Mouse (Mus musculus) bone marrow, adult 2 months (tissue): ENCODE results near the gene Miga1. TPM values are rescaled to one million over a fixed set of nuclear protein-coding genes. Genes with fewer than 3 reads are reported as not detected.
A peak's percentile ranks its signal among the peaks of the same experiment; 100 is the strongest.
"Not testable (repeated sequence)": the region's sequence is repeated elsewhere in the genome, so short reads cannot be mapped to it uniquely, and the experiment has no call there.

Experiments used
- H3K27ac ChIP-seq: fragments of 200-500 bp; 2 replicates; pipeline ENCODE4 v1.5.1; 2012; ENCODE audit warnings: low read depth, mild to moderate bottlenecking, control low read depth, inconsistent platforms, low read length; ENCODE audit not compliant: control insufficient read depth, poor library complexity, insufficient read depth
- H3K4me1 ChIP-seq: fragments of 200-500 bp; 2 replicates; pipeline ENCODE4 v1.6.1; 2011; ENCODE audit warnings: low read length; ENCODE audit not compliant: control insufficient read depth, insufficient read depth
- H3K4me3 ChIP-seq: fragments of 200-500 bp; replicated peaks from 2 replicates; pipeline ENCODE3; 2011; ENCODE audit warnings: mild to moderate bottlenecking, low read depth, low read length, control low read depth; ENCODE audit not compliant: control insufficient read depth
- CTCF ChIP-seq: fragments of 200-500 bp; IDR thresholded peaks from 2 replicates; pipeline ENCODE4 v1.5.1; 2011; ENCODE audit warnings: low read length, control low read depth; ENCODE audit not compliant: control insufficient read depth, insufficient read depth
- POLR2A ChIP-seq: fragments of 200-500 bp; IDR thresholded peaks from 2 replicates; pipeline ENCODE4 v1.6.1; 2011; ENCODE audit warnings: low read depth, mild to moderate bottlenecking, control low read depth, low read length, borderline replicate concordance; ENCODE audit not compliant: control insufficient read depth
- WGBS: fragments of 180-500 bp; shearing (Covaris S2); methylation state at CpG from one replicate; pipeline ENCODE4 v1.1.7; 2018; 5-methylcytosine and 5-hydroxymethylcytosine counted together
- polyA plus RNA-seq: library from polyadenylated mRNA; stranded (reverse); fragments of >200 nt; gene quantifications from 2 replicates; pipeline ENCODE4 v1.2.4, GENCODE M21; 2011; ENCODE audit warnings: low replicate concordance; ENCODE audit not compliant: missing spikeins, insufficient read depth, insufficient read length

Gene Miga1
- polyA plus RNA-seq, 1 experiment: 2.8 TPM

GRCm38 (mm10) chr3:152268099-152268498, 72.1 kb downstream of the Miga1 start:
- no peak overlapping the region for H3K27ac ChIP-seq
- WGBS: 89% methylated on average over 14 of the region's 14 CpGs
- no peaks in the 10 kb centered on the region for H3K4me1 ChIP-seq
- TF ChIP-seq POLR2A: no peak
- no peak for TF ChIP-seq CTCF
- no peak overlapping the region for H3K4me3 ChIP-seq

- Histone ChIP-seq H3K4me3 (no peak within 1 kb of the TSS), H3K4me1 (no peaks in the 10 kb centered on the region; the same call in 1 of the 2 replicates), H3K27ac (no peak within 1 kb of the TSS; the same call in 1 of the 2 replicates)
- TF ChIP-seq POLR2A: no peak
- TF ChIP-seq CTCF: no peak
- WGBS: 13% methylated on average over 13 of the region's 13 CpGs
These were observed 74.2 kb downstream of the Miga1 start, which contains the start of gene Nexn for GRCm38 (mm10) chr3:152266036-152266421. Gene Nexn (minus strand): TSS chr3:152266350.

- 3% methylated on average over 57 of the region's 63 CpGs for WGBS
- Histone ChIP-seq H3K4me3 (no peak overlapping the region), H3K4me1 (no peaks in the 10 kb centered on the region; the same call in 1 of the 2 replicates), H3K27ac (no peak overlapping the region; the same call in 1 of the 2 replicates)
- no peak for TF ChIP-seq POLR2A
- no peak for TF ChIP-seq CTCF
These were observed 74.7 kb downstream of the Miga1 start for GRCm38 (mm10) chr3:152265351-152266035.

DNA sequence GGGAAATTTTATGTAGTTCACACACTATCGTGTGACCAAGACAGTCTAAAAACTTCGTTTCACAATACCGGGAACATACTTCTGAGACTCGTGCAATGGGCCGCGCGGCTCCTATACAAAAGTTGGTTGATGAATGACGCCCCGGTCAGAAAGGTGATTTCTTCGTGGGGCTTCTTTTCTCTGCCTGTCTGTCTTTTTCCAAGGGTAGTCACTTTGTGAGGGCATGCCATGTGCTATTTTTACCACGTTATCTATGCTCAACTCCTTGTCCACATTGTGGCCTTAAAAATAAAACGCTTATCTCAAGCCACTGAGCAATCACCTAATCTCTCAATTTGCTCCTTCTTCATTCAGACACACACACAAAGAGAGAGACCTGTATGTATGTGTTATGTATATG, 75.4 kb downstream of the Miga1 start:
- Histone ChIP-seq H3K4me3 (no peak overlapping the region), H3K27ac (no peak overlapping the region), H3K4me1 (no peaks in the 10 kb centered on the region; the same call in 1 of the 2 replicates)
- WGBS: 72% methylated on average over 12 of the region's 12 CpGs
- no peak for TF ChIP-seq POLR2A
- TF ChIP-seq CTCF: no peak

DNA sequence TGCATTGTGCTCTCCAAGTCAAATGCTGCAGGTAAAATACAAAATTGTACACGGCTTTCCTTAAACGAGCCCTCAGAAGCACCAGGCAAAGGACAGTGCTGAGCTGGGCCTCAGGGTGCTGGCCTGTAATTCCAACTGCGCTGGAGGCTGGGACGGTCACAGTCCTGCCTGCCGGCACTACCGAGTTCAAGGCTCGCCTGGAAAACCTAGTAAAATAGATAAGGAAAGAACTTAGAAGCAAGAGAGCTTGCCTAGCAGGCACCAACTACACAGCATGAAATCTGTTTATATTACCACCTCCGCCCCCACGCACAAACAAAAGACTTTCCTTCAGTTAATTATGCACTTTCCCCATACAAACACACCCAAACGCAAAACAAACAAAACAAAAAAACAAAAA, 75.8 kb downstream of the Miga1 start:
- 85% methylated on average over 10 of the region's 10 CpGs for WGBS
- Histone ChIP-seq H3K27ac (no peak overlapping the region), H3K4me1 (no peaks in the 10 kb centered on the region; the same call in 1 of the 2 replicates), H3K4me3 (no peak overlapping the region)
- TF ChIP-seq CTCF: no peak
- TF ChIP-seq POLR2A: no peak

DNA sequence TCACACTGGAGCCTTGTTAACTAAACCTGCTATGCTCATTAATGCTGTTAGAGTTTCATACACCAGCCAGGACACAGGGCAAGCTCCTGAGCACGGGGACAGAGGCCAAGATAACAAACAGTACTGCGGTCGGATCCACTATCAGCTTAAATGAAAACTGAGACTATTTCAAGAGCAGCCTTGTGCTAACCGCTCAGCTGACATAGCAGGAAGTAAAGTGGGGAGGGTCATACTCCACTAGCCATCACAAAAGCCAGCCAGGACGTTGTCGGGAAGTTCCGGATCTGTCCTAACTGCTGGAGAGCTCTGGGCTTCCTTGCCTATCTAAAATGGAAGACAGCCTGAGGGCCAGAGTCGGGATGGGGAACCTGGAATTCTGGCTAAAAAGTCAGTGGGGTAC, 78.3 kb downstream of the Miga1 start:
- TF ChIP-seq POLR2A (no peak), CTCF (no peak)
- WGBS: 18% methylated on average over 8 of the region's 8 CpGs
- no peak overlapping the region for H3K4me3 ChIP-seq
- no peak overlapping the region for H3K27ac ChIP-seq
- H3K4me1 ChIP-seq: no peaks in the 10 kb centered on the region; the same call in 1 of the 2 replicates

GRCm38 (mm10) chr3:152261436-152261835, 78.8 kb downstream of the Miga1 start:
- Histone ChIP-seq H3K27ac (no peak overlapping the region), H3K4me1 (no peaks in the 10 kb centered on the region; the same call in 1 of the 2 replicates), H3K4me3 (no peak overlapping the region)
- TF ChIP-seq POLR2A (no peak), CTCF (no peak)
- WGBS: 6% methylated on average over 8 of the region's 8 CpGs

GRCm38 (mm10) chr3:152260362-152260761, 79.8 kb downstream of the Miga1 start:
- Histone ChIP-seq H3K4me1 (no peaks in the 10 kb centered on the region; the same call in 1 of the 2 replicates), H3K27ac (no peak overlapping the region), H3K4me3 (no peak overlapping the region)
- no peak for TF ChIP-seq POLR2A
- TF ChIP-seq CTCF: no peak
- 85% methylated on average over 1 of the region's 1 CpGs for WGBS

DNA sequence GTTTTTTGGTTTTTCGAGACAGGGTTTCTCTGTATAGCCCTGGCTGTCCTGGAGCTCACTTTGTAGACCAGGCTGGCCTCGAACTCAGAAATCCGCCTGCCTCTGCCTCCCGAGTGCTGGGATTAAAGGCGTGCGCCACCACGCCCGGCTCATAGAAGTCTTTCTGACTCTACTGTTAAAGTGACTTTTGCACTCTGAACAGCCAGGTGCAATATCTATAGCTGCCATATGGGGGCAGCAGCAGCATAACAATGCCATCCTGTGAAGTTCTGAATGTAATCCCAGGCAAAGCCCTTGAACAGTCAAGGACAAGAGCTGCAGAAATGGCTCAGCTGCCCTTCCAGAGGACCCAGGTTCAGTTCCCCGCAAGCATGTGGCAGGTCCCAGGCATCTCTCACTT, 80.8 kb downstream of the Miga1 start:
- H3K27ac ChIP-seq, H3K4me3 ChIP-seq, H3K4me1 ChIP-seq: not testable (repeated sequence)
- 21% methylated on average over 9 of the region's 9 CpGs for WGBS
- peak; percentile 25; the same call in 1 of the 2 replicates for TF ChIP-seq CTCF
